Mouse (Mus musculus): ENCODE results near the gene Rassf8. TPM values are rescaled to one million over a fixed set of nuclear protein-coding genes. Genes with fewer than 3 reads are reported as not detected.
A peak's percentile ranks its signal among the peaks of the same experiment; 100 is the strongest.

The Rassf8 gene
- total RNA-seq, 1 experiment from 2014 or later, result 7.0 TPM

DNA sequence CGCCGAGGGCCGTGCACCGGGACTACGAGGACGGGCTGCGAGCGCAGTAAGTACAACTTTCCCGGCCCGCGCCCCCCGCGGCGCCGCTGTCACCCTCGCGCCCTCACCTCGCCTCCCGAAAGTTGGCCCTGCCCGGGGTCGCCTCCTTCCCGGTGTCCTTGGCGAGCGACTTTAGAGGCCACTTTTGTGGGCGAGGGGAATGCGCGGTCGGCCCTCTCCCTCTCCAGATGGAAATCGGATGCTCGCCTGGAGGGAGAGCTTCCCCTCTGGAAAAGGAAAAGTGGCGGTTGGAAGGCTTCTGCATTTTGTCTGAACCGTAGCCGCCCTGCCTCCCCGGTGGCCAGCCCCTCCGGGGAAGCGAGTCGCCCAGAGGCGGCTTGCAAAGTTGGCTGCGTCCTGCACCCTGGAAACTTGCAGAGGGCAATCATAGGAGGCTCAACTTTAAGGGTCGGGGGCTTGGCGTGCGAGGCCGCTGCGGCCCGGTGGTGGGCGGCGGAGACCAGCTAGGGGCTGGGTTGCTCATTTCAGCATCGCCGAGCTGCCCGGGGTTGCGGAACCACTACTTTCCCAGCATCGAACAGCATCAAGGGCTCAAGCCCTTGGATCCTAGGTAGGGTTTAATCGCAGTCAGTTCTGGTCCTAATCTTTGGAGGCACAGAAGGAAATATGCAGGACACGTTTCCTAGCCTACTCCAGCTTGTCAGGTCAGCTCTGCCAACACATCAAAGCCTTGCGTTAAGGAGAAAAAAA, 548 bp downstream of the Rassf8 start:
- peak; percentile 17; the same call in 1 of the 2 replicates for ATAC-seq (replicated peaks; ENCODE audit: low read depth, poor library complexity, severe bottlenecking)

DNA sequence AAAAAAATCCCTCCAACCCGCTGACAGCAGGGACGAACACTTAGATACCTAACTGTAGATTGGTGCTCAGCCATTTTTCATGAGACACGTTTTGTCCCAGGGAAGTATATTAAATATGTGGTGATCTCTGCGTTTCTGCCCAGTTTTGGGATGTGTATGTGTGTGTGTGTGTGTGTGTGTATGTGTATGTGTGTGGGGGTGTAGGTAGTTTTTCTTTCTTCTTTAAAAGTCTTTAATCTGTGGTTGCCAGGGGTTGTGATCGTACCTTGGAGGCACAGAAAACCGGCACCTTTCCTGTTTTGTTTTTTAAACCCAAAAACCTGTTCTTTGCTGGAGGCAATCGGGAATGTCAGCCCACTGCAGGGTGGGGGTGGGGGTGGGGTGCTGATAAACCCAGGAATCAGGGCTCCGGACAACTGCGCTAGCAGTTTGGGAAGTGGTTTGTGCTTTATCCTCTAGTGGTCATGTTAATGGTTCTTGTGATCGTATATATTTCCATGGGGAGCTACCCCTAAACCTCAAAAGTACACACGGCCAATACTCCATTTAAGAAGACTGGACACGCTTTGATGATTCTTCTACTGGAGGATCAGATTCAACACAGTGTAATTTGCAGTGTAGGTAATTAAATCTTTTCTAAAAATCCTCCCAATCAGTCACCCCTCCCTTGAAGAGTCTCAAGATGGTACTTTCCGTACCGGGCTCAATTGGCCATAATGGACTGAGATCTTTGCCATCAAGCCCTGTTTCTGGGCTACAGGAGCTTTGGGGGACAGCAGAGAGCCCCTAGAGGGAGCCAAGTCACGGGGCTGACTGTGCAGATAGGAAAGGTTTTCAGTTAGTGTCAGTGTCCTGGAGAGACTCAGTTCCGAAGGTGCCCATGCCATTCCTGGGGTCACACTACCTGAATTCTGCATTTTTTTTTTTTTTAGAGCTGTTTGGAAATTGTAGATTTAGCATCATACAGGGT, 1.4 kb downstream of the Rassf8 start:
- no peak for ATAC-seq (replicated peaks; ENCODE audit: low read depth, poor library complexity, severe bottlenecking)

DNA sequence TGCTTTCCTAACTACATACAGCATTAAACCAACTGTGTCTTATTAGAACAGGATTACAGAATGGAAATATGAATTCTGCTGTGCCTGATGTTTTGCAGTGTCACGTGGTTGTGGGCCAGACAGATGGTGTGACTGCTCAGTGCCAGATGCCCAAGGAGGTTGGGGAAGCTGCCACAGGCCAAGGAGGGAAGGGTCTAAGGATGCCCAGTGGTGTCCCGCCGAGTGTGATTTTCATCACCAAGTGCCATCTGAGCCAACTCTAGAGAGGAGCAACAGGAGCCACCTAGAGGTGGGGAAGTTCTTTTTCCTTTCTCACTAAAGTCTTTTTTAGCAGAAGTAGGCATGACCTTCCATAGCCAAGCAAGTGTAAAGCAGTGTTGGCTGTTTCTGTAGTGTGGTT, 3.8 kb downstream of the Rassf8 start:
- ATAC-seq (replicated peaks; ENCODE audit: low read depth, poor library complexity, severe bottlenecking), result no peak

DNA sequence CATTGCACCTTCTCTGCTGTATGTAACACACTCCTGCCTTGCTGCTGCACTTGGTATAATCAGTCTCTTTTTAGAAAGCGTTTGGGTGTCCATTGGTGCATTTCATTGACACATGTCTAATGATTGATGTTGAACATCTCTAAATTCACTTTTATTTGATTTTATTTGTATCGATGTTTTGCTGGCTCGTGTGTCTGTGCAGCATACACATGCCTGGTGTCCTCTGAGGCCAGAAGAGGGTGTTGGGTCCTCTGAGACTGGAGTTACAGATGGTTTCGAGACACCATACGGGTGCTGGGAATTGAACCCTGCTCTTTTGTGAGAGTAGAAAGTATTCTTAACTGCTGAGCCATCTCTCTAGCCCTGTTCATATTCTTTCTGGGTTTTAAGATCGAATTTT, 6.7 kb downstream of the Rassf8 start:
- ATAC-seq (replicated peaks; ENCODE audit: low read depth, poor library complexity, severe bottlenecking), result no peak

DNA sequence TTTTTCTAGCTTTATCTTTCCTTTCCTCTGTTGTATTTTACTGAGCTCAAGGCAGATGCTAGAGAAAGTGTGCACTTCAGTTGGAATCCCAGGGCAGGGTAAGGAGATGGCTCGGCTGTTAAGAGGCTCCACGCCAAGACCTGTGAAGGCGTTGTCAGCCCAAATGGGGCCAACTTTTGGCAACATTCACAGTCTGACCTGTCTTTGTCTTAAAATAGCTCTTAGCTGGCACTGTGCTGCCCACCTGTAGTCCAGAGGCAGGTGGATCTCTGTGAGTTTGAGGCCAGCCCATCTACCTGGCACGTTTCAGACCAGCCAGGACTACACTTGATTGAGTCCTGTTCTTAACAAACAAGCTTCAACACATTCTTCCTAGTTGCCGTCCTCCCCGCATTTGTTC, 7.9 kb downstream of the Rassf8 start:
- ATAC-seq (replicated peaks; ENCODE audit: low read depth, poor library complexity, severe bottlenecking), result no peak

DNA sequence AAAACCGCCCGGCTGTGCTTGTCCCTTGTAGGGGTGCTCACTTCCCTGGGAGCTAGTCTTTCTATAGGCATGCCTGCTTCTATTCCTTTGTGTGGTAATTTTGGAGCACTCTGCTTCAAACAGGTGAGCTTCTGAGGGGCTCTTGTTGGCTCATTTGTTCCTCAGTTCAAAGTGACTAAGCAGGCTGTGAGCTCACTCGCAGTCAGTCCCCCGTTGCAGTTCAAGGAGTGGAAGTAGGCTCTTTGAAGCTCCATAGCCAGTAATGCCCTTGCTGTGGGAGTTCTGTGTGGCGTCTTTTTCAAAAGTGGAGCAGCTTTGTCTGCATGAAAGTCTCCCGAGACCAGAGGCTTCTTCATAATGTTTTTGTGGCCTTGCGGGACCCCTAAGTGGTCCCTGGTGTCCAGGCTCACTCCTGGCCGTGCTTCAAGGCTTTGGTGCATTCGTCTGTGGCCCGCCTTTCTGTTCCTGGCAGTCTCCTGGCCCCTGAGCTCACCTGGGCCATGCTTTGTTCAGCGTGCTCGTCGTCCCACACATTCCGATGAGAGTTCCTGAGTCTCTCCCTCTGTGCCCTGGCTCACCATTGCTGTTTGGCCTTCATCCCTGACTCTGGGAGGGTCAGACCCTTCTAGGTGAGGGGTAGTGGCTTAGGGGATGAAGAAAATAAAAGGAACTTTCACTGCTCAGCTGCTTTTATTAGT, 9.5 kb downstream of the Rassf8 start:
- no peak for ATAC-seq (replicated peaks; ENCODE audit: low read depth, poor library complexity, severe bottlenecking)

DNA sequence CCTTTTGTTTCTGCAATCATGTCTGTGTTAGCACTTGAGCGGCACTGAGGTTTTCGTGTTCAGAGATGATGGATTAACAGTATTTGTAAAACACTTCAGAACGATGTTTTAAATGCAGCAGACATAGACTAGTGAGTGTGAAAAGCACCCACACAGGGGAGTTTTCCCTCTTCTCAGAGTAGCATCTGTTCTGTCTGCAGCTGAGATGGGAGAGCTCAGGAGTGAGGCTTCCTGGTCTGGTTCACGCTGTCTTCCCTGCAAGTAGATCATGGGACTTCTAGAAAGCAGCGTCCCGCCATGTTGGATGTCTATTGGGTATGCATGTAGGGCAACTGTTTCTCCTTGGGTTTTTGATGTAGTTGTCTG, 10.1 kb downstream of the Rassf8 start:
- no peak for ATAC-seq (replicated peaks; ENCODE audit: low read depth, poor library complexity, severe bottlenecking)

DNA sequence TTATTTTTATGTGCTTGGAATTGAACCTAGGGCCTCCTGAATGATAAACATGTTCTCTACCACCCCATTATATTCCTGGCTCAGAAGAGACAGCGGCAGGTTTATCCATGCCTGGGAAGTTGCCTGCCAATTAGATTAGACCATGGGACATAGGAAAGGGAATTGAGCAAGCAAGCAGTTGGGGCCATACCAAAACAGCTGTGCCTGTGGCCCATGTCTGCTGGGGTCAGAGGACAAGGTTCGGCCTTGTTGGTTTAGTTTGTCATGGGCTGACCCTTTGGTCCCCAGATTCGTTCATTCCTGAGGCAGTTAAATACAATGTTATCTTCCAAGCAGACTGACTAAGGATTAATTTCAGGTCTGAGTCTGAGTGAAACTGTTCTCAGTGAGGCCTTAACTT, 10.8 kb downstream of the Rassf8 start:
- no peak for ATAC-seq (replicated peaks; ENCODE audit: low read depth, poor library complexity, severe bottlenecking)

DNA sequence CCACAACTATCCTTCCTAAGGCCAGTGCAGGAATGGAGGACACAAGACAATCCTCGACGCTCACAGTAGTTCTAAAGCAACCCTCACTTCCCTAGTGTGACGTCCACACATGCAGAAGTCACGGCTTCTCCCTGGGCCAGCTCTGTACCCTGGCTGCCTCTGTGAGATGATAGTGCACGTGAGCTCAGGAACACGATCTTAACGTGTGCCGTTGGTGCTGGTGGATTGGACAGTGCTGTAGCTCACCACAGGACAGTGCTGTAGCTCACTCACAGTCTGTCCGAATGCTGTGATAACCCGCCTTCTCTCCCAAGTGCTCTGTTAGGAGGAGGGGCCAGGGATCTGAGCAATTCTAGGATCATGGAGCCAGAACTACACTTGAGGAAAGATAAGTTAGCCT, 12.1 kb downstream of the Rassf8 start:
- ATAC-seq (replicated peaks; ENCODE audit: low read depth, poor library complexity, severe bottlenecking), result no peak

DNA sequence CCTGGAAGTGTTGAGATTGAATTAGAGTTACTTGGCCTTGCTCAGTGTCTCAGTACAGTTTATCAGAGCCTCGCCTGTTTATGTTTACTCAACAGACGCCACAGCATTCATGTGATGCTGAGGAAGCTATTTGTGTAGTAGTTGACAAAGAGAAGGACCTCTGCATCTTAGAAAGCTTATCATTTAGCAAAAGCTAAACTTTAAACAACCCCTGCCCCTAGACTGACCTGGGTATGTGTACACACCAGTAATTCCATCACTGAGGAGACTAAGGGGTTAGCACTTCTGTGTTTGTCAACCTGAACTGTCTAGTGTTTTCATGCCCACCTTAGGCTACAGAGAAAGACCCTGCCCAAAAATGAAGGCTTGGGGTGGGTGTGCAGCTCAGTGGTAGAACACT, 12.9 kb downstream of the Rassf8 start:
- no peak for ATAC-seq (replicated peaks; ENCODE audit: low read depth, poor library complexity, severe bottlenecking)

DNA sequence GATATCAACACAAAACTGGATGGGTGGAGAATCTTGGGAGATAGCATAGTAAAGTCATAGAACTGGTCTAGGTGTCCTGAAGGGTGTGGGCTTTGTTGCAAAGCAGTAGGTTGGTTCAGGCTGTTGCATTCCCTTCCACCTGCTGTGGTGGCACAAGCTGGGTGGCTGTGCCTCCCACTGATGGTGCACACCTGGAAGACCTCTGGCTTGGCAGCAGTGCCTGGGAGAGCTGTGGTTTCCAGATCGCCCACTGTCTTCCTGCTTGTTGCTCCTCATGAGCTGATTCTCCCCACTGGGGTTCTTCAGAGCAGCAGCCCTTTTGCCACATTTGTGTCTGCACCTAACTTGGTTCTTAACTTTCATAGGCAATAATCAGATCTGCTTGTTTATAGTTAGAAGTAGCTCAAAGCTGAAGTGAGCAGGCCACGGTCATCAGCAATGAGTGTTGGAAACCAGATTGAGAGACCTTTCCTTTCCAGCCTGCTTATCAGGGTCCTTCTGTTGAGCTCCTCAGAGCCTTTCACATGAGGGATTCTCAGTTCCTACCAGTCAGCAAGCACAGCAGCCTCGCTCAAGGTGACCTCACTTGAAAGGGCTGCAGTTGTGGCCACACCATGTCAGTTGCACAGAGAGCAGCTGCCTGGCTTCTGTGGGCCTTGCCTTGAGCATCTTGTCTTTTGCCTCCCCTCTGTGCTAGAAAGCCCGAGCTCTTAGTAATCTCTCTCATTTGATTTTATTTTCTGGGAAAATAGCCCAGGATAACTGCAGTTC, 13.9 kb downstream of the Rassf8 start:
- no peak for ATAC-seq (replicated peaks; ENCODE audit: low read depth, poor library complexity, severe bottlenecking)

DNA sequence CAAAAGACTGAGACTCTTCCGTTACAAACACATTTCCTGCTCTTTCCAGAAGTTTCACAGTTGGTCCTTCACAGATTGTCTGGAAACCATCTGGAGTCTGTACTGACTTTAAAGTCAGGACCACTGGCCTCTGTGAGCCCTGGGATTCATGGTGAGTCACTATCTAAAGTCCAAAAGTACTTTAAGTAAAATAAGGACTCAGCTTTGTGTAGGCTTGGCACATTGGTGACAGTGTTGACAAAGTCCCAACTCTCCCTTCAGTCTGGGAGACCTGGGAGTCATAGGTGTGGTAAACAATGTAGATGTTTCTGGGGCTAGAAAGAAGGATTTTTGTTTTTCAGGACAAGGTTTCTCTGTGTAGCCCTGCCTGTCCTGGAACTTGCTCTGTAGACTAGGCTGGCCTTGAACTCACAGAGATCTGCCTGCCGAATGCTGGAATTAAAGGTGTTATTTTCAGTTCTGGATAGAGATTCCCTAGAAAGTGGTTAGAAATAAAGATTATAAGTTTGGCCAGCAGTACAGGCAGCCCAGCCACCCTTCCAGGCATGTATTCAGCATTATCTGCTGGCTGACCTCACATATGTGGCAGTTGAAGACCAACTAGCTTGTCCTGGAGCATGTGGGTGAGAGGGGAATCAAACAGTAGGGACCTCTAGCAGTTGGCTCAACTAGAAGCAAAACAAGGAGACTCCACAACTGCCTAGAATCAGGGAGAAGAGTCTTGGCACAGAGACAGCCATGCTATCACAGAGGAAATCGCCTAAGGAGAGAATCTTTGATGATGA, 14.8 kb downstream of the Rassf8 start:
- ATAC-seq (replicated peaks; ENCODE audit: low read depth, poor library complexity, severe bottlenecking), result no peak

DNA sequence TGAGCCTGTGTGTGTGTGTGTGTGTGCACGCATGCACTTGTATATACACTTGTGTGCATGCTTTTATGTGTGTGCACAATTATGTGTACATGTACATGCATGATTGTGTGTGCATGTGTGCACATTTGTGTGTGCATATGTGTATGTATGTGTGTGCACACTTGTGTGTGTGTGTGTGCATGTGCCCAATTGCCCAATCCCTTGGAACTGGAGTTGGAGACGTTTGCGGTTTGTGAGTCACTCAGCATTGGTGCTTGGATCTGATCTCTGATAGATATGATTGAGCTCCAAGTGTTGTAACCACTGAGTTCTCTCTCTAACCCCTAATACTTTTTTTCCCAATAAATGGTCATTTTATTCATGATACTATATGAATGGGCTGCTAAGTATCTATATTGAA, 15.5 kb downstream of the Rassf8 start:
- no peak for ATAC-seq (replicated peaks; ENCODE audit: low read depth, poor library complexity, severe bottlenecking)

DNA sequence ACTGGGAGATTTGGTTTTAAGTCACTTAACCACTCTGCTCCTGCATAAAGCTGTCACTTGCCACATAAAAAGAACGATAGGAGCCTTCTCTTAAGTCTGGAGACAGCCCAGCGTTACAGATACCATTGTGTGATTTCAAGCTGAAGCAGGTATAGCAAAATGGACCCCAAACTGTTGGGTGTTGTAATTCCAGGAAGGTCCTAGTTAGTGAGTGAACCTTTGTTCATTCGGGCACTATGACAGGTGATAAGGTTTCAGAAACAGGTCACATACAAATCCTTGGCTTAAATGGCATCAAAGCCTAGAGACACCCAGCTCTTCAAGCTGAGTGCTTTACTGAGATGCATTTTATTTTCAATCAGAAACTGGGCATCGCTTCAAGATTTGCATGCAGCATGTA, 16.5 kb downstream of the Rassf8 start:
- no peak for ATAC-seq (replicated peaks; ENCODE audit: low read depth, poor library complexity, severe bottlenecking)

DNA sequence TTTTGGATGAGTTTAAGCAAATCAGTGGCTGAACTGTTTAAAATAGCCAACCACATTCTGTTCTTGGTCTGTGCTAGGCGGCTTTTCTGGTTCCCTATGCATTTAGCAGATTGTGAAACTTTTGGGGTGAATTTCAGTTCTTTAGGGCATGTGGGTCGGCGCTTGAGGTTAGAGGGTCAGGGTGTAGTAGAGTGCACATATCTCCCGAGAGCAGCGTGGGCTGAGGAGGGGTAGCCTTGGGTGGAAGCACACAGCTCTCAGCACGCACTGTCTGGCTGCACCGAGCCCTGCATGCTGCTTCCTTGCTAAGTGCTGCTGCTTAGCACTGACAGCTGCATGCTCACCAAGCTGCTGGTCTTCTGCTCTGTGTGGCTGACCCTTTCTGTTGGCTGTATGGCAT, 18.5 kb downstream of the Rassf8 start:
- peak; percentile 73 for ATAC-seq (replicated peaks; ENCODE audit: low read depth, poor library complexity, severe bottlenecking)

DNA sequence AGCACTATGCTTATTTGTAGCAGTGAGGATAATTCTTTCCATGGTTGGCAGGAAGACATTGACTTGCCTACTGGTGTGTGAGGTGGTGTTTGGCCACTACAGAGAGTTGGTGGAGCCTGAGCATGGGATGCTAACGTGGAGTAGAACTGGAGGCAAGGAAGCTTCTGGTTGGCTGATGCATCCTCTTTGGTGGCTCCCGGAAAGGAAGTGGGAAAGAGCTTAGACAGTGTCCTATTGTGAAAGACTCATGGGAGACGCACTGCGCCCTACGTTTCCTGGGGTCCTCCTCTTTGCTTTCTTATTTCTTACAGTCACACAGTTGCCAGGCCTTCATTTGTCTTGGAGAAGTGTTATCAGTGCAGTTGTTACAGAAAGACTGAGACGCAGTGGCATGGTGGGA, 20.4 kb downstream of the Rassf8 start:
- ATAC-seq (replicated peaks; ENCODE audit: low read depth, poor library complexity, severe bottlenecking), result no peak

DNA sequence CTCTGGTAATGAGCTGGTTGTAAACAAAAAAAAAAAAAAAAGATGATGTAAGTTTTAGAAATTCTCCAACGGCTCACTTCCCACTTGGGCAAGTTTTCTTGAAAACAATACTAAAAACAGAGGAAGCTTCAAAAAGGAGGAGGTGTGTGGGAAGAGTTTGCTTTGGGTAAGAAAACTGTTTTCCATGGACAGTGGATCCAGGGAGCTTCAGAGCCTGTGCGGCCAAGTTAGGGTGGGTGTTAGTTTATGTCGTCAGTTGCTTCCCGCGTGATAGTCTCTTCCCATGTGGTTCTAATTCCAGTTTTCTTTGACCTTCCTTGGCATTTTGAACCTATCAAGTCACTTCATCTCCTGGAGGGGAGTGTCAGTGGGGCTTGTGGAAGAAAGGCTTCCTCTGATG, 21.1 kb downstream of the Rassf8 start:
- no peak for ATAC-seq (replicated peaks; ENCODE audit: low read depth, poor library complexity, severe bottlenecking)

DNA sequence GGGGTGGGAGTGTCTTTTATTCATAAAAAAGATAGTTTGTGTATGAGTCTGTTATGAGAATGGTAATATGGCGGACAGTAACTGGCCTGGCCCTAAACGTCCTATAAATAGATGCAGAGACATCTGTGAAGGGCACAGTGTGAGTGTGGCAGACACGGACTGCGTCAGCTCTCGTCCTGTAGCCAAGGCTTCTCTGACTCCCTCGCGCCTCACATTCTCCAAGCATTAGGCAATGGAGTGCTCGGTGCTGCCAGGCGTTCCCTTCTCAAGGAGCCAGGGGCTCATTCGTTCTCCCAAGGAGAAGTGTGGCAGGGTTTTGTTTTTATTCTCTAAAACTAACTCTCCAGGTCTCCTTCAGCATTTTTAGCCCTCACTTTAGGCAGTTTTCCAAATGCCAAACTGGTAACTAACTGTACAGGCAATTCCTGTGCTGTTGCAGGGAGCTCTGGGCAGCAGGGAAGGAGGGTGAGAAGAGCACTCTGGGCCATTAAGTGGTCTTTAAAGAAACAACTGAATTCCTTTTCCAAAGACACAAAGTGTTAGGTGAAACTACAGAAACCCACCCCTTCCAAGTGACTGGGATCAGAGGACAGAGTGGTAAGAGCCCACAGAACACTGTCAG, 22.2 kb downstream of the Rassf8 start:
- no peak for ATAC-seq (replicated peaks; ENCODE audit: low read depth, poor library complexity, severe bottlenecking)

DNA sequence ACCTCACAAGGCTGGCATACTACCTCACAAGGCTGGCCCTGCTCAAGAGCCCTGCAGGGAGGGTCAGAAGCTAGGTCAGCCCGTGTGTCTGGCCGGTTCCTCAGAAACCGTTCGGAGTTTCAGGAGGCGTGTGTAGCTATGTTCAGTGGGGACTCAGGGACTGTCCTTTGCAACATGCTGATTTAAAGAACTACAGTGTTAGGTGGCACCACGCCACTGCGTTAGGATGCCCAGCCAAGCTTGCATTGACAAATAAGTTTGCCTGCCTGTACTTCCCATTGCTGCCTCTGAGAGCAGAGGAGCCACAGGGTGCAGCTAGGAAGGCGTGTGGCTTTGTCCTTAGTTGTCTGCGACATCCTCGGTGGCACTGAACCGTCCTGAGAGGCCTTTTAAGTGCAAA, 23.3 kb downstream of the Rassf8 start:
- no peak for ATAC-seq (replicated peaks; ENCODE audit: low read depth, poor library complexity, severe bottlenecking)

All from common myeloid progenitor, adult 5-6 weeks (primary cell).